Mouse (Mus musculus): ENCODE results near the gene Dynlt1b. TPM values are rescaled to one million over a fixed set of nuclear protein-coding genes. Genes with fewer than 3 reads are reported as not detected.
A peak's percentile ranks its signal among the peaks of the same experiment; 100 is the strongest.
"Not testable (repeated sequence)": the region's sequence is repeated elsewhere in the genome, so short reads cannot be mapped to it uniquely, and the experiment has no call there.

Dynlt1b gene
- total RNA-seq, 2 experiments from 2014 or later: 59.2 to 67.9 TPM

- peak; percentile 72 to 88 for DNase-seq (ENCODE audit: low spot score in 2 of 2)
- intact Hi-C loops (cut with DNase I): not testable (repeated sequence)
These were observed 22.8 kb downstream of the Dynlt1b start for GRCm38 (mm10) chr17:6452689-6453088.

- DNase-seq (ENCODE audit: low spot score in 2 of 2); intact Hi-C loops (cut with DNase I): not testable (repeated sequence)
These were observed 24.8 kb downstream of the Dynlt1b start for GRCm38 (mm10) chr17:6454703-6455102.

GRCm38 (mm10) chr17:6455883-6456282, 26.0 kb downstream of the Dynlt1b start:
- DNase-seq (ENCODE audit: low spot score in 2 of 2); intact Hi-C loops (cut with DNase I): not testable (repeated sequence)

- intact Hi-C loops (cut with DNase I); DNase-seq (ENCODE audit: low spot score in 2 of 2): not testable (repeated sequence)
These were observed 26.9 kb downstream of the Dynlt1b start for GRCm38 (mm10) chr17:6456614-6457402.

GRCm38 (mm10) chr17:6461083-6461595, 31.2 kb downstream of the Dynlt1b start:
- DNase-seq (ENCODE audit: low spot score in 2 of 2); intact Hi-C loops (cut with DNase I): not testable (repeated sequence)

DNA sequence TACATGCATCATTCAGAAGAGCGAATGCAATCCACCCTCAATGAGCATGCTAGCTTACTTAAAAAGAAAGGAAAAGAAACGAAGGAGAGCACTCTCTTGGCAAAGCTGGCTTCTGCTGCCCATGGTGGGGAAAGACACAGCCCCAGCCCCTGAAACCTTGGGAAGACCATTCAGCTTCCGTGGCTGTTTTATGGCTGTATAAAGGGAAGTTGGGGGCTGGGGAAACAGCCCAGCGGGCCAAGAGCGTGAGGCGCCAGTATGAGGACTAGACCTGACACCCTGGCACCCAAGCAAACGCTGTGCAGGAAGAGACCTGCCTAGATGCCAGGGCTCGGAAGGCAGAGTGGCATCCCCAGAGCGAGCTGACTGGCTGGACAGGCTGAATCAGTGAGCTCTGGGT, 35.8 kb downstream of the Dynlt1b start:
- intact Hi-C loops (cut with DNase I); DNase-seq (ENCODE audit: low spot score in 2 of 2): not testable (repeated sequence)

GRCm38 (mm10) chr17:6467638-6468461, 37.9 kb downstream of the Dynlt1b start:
- DNase-seq (ENCODE audit: low spot score in 2 of 2): peak in 1 of 2 experiments; percentile 45
- intact Hi-C loops (cut with DNase I): not testable (repeated sequence)

DNA sequence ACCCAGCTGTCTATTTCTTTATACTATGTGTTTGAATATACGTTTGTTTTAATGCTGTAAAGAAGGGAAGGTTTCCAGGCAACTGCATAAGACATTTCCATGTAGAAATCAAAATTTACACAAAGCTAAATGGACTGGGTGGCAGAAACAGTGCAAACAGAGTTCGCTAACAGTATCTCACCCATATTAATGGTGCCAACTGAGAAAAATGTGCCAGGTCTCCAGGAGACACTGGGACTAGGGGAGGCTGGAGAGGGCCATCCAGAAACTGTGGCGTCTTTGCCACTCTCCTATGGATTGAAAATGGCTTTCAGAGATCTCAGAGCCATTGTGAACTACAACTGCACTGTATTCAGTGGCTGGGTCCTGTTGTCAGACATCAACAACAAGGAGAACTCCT, 40.1 kb downstream of the Dynlt1b start:
- DNase-seq (ENCODE audit: low spot score in 2 of 2); intact Hi-C loops (cut with DNase I): not testable (repeated sequence)

- intact Hi-C loops (cut with DNase I); DNase-seq (ENCODE audit: low spot score in 2 of 2): not testable (repeated sequence)
These were observed 40.8 kb downstream of the Dynlt1b start for GRCm38 (mm10) chr17:6470671-6471070.

GRCm38 (mm10) chr17:6475270-6475669, 45.4 kb downstream of the Dynlt1b start:
- intact Hi-C loops (cut with DNase I): not testable (repeated sequence)

GRCm38 (mm10) chr17:6475913-6476312, 46.0 kb downstream of the Dynlt1b start:
- intact Hi-C loops (cut with DNase I); DNase-seq (ENCODE audit: low spot score in 2 of 2): not testable (repeated sequence)

More at GRCm38 (mm10) chr17:6475270-6475669, 45.4 kb downstream of the Dynlt1b start:
- DNase-seq (ENCODE audit: low spot score in 2 of 2): not testable (repeated sequence)

- DNase-seq (ENCODE audit: low spot score in 2 of 2); intact Hi-C loops (cut with DNase I): not testable (repeated sequence)
These were observed 46.6 kb downstream of the Dynlt1b start for GRCm38 (mm10) chr17:6476495-6476947.

DNA sequence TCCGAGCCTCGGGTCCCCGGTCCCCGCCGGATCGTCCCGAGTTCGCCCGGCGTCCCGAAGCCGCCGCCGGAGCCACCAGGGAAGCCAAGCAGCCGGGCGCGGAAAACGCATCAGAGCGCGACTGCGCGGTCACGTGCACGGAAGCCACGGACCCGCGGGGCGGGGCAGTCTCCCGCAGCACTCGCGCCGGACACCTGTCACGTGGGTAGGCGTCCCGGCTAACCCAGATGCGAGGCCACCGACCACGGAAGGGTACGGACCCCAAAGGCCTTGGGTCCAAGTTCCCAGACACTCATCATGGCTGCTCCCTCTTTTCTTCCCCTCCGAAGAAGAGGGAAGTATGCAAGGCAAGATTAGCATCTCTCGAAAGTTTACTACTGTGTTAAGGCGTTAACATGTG, 47.1 kb downstream of the Dynlt1b start:
- intact Hi-C loops (cut with DNase I); DNase-seq (ENCODE audit: low spot score in 2 of 2): not testable (repeated sequence)

GRCm38 (mm10) chr17:6480855-6481589, 51.1 kb downstream of the Dynlt1b start:
- intact Hi-C loops (cut with DNase I); DNase-seq (ENCODE audit: low spot score in 2 of 2): not testable (repeated sequence)

DNA sequence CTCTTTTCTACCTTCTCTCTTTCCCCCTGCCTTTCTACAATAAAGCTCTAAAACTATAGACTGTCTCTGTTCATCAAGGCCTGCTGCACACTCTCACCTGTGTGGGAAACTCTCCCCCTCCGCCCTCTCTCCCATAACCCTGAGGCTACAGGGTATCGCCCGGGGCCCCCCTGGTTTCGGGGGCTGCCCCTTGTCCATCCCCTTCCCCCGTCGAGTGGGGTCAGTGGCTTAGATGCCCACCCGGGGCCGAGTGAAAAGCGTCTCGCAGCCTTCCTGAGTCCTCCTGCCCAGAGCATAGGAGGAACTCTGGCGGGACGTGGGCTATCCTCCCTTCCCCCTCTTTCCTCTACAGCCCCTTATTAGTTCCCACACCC, 51.7 kb downstream of the Dynlt1b start:
- DNase-seq (ENCODE audit: low spot score in 2 of 2); intact Hi-C loops (cut with DNase I): not testable (repeated sequence)

GRCm38 (mm10) chr17:6482248-6482647, 52.3 kb downstream of the Dynlt1b start:
- DNase-seq (ENCODE audit: low spot score in 2 of 2); intact Hi-C loops (cut with DNase I): not testable (repeated sequence)

Data from left cerebral cortex, postnatal 25 days (tissue).